ENCODE assay signal across 8 mouse cellular contexts in the genomic region with DNA sequence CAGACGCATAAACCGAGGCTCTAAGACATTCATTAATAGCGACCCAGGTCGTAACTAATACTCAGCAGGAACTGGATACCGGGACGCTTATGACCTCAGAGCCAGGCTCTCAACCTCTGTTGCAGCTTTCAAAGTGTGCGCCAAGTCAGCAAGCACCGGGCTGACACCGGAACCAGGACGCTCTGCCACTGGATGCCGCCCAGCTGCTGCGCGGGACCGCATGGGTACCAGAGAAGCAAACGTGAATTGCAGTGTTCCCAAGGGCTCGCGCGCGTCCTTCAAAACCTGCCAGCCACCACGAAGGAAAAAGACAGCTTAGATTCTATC. TPM values are rescaled to one million over a fixed set of nuclear protein-coding genes. Genes with fewer than 3 reads are reported as not detected.
DNase-seq lines count a peak whose midpoint lies in the region; ATAC-seq and TF ChIP-seq lines count a peak whose summit lies in the region.

No protein-coding gene starts in this region.

- ATAC-seq in hindbrain, embryonic 14.5 days (ENCODE audit: low FRiP score) = no peak
- no peak for ATAC-seq in limb, embryonic 15.5 days (ENCODE audit: insufficient number of reproducible peaks, low FRiP score, low TSS enrichment, low read depth)
- ATAC-seq in neural tube, embryonic 13.5 days (ENCODE audit: low read depth) = no peak

- no peak for DNase-seq in cerebellum, adult 2 months
- DNase-seq in cerebellum, adult 11 months = no peak
- DNase-seq in thymus, postnatal 4 days = peak; percentile 58
- no peak for DNase-seq in thymus, postnatal 25 days
- DNase-seq in hindbrain, embryonic 14.5 days (ENCODE audit: low spot score) = peak; percentile 44
- DNase-seq in urinary bladder, adult 2 months (ENCODE audit: low spot score) = no peak

- no peak for TF ChIP-seq CTCF in cerebellum, adult 2 months (IDR thresholded peaks at IDR 0.05; ENCODE audit: borderline replicate concordance, insufficient read depth, low read depth, low read length)

- no peaks in the 10 kb centered on the region for H3K4me1 ChIP-seq in cerebellum, adult 2 months (ENCODE audit: control insufficient read depth, insufficient read depth, low read length)
- peaks cover 27% of the 10 kb centered on the region for H3K4me1 ChIP-seq in hindbrain, embryonic 14.5 days (replicated peaks; ENCODE audit: control insufficient read depth, insufficient read depth, low read length)
- peaks cover 23% of the 10 kb centered on the region for H3K4me1 ChIP-seq in limb, embryonic 15.5 days
- peaks cover 43% of the 10 kb centered on the region for H3K4me1 ChIP-seq in neural tube, embryonic 13.5 days (replicated peaks)

- H3K9me3 ChIP-seq in hindbrain, embryonic 14.5 days (ENCODE audit: control insufficient read depth, low read length) = 0 out of 2 replicates have a peak, but pooled peaks cover 3% of the 10 kb centered on the region
- H3K9me3 ChIP-seq in limb, embryonic 15.5 days = no peaks in the 10 kb centered on the region
- H3K9me3 ChIP-seq in neural tube, embryonic 13.5 days = no peaks in the 10 kb centered on the region

- peak overlapping the region; percentile 81 for H3K4me2 ChIP-seq in hindbrain, embryonic 14.5 days (replicated peaks)
- H3K4me2 ChIP-seq in limb, embryonic 15.5 days = peak overlapping the region; percentile 92
- H3K4me2 ChIP-seq in neural tube, embryonic 13.5 days = peak overlapping the region; percentile 85

- no peaks in the 10 kb centered on the region for H3K36me3 ChIP-seq in hindbrain, embryonic 14.5 days (replicated peaks; ENCODE audit: control insufficient read depth, insufficient read depth)
- 0 out of 2 replicates have a peak, but pooled peaks cover 3% of the 10 kb centered on the region for H3K36me3 ChIP-seq in limb, embryonic 15.5 days
- peaks cover 9% of the 10 kb centered on the region; the same call in 1 of the 2 replicates for H3K36me3 ChIP-seq in neural tube, embryonic 13.5 days

- WGBS in cerebellum, adult 2 months = 4% methylated on average over 20 of the region's 20 CpGs
- 1% methylated on average over 20 of the region's 20 CpGs for WGBS in hindbrain, embryonic 14.5 days
- WGBS in limb, embryonic 15.5 days = 2% methylated on average over 20 of the region's 20 CpGs
- WGBS in neural tube, embryonic 13.5 days = 1% methylated on average over 20 of the region's 20 CpGs

- TF ChIP-seq POLR2A in cerebellum, adult 2 months (IDR thresholded peaks at IDR 0.05; ENCODE audit: borderline replicate concordance, insufficient read depth, low read length) = no peak

- no peak overlapping the region for H3K27ac ChIP-seq in cerebellum, adult 2 months (ENCODE audit: insufficient read depth, low read length)
- peak overlapping the region; percentile 93 for H3K27ac ChIP-seq in hindbrain, embryonic 14.5 days
- no peak overlapping the region; the same call in 1 of the 2 replicates for H3K27ac ChIP-seq in limb, embryonic 15.5 days
- peak overlapping the region; percentile 92 for H3K27ac ChIP-seq in neural tube, embryonic 13.5 days (replicated peaks)

- peak overlapping the region; percentile 89 for H3K4me3 ChIP-seq in cerebellum, adult 2 months (replicated peaks; ENCODE audit: insufficient read depth, low read depth, low read length)
- H3K4me3 ChIP-seq in hindbrain, embryonic 14.5 days (replicated peaks; ENCODE audit: low read length) = peak overlapping the region; percentile 72
- peak overlapping the region; percentile 59 for H3K4me3 ChIP-seq in limb, embryonic 15.5 days
- H3K4me3 ChIP-seq in neural tube, embryonic 13.5 days = peak overlapping the region; percentile 70

- H3K9ac ChIP-seq in hindbrain, embryonic 14.5 days = peak overlapping the region; percentile 83
- H3K9ac ChIP-seq in limb, embryonic 15.5 days = peak overlapping the region; percentile 61
- peak overlapping the region; percentile 89 for H3K9ac ChIP-seq in neural tube, embryonic 13.5 days

- no peaks in the 10 kb centered on the region for H3K27me3 ChIP-seq in cerebellum, adult 2 months (ENCODE audit: control insufficient read depth, insufficient read depth, low read length)
- no peaks in the 10 kb centered on the region for H3K27me3 ChIP-seq in hindbrain, embryonic 14.5 days (ENCODE audit: control insufficient read depth, insufficient read depth, low read length)
- H3K27me3 ChIP-seq in limb, embryonic 15.5 days = no peaks in the 10 kb centered on the region
- H3K27me3 ChIP-seq in neural tube, embryonic 13.5 days = no peaks in the 10 kb centered on the region

RNA-seq across cellular contexts. Expression of a gene that starts 1.4 kb away (rescaled TPM):
- 73.6 and 88.5 TPM in 2 replicates for polyA plus RNA-seq in cerebellum, adult 2 months (2012; rRNA removed)
- 23.8 and 27.2 TPM in 2 replicates for polyA plus RNA-seq in hindbrain, embryonic 14.5 days (2014; fragmentation: Nextera tagmentation; extraction: Ambion mirVana)
- 37.1 and 51.8 TPM in 2 replicates for polyA plus RNA-seq in limb, embryonic 15.5 days (2015; fragmentation: Nextera tagmentation; extraction: Ambion mirVana)
- 21.2 and 21.9 TPM in 2 replicates for polyA plus RNA-seq in neural tube, embryonic 13.5 days (2015; fragmentation: Nextera tagmentation; extraction: Ambion mirVana)
- 9.0 and 19.4 TPM in 2 replicates for polyA plus RNA-seq in urinary bladder, adult 2 months (2012; rRNA removed)

Comparison
In these comparisons a context has a peak if more than half of its experiments do, and no peak if none do; other contexts are left out.
1. DNase-seq: peak in thymus, postnatal 4 days (single experiment) and hindbrain, embryonic 14.5 days (single experiment); none in cerebellum, adult 2 months (0 of 2), cerebellum, adult 11 months (single experiment), thymus, postnatal 25 days (single experiment) and urinary bladder, adult 2 months (single experiment).
2. H3K27ac ChIP-seq: peak in hindbrain, embryonic 14.5 days (single experiment) and neural tube, embryonic 13.5 days (single experiment); none in cerebellum, adult 2 months (single experiment) and limb, embryonic 15.5 days (single experiment).
3. Peak in every context shown above with its lines, with median percentiles within 50 percentile points of each other: H3K4me3 ChIP-seq, H3K4me2 ChIP-seq and H3K9ac ChIP-seq.